Mouse (Mus musculus) heart, embryonic 13.5 days (tissue): ENCODE measurements around the gene Lexm. TPM values are rescaled to one million over a fixed set of nuclear protein-coding genes. Genes with fewer than 3 reads are reported as not detected.

Source experiments
- ATAC-seq: fragments of 200-750 bp; cut with Nextera tagmentation; 2 replicates; pipeline ENCODE4 v1.8.0; 2017; ENCODE audit warnings: moderate TSS enrichment; ENCODE audit not compliant: insufficient number of reproducible peaks, low FRiP score, low TSS enrichment; ENCODE audit errors: extremely low read depth
- H3K27ac ChIP-seq: fragments of 300-500 bp; sonication (generic); replicated peaks from 2 replicates; pipeline ENCODE4 v1.5.1; 2015; ENCODE audit warnings: moderate library complexity, mild to moderate bottlenecking, inconsistent platforms
- H3K27me3 ChIP-seq: fragments of 300-500 bp; sonication (generic); replicated peaks from 2 replicates; pipeline ENCODE4 v1.6.1; 2015; ENCODE audit warnings: mild to moderate bottlenecking, inconsistent platforms
- H3K36me3 ChIP-seq: fragments of 300-500 bp; sonication (generic); 2 replicates; pipeline ENCODE4 v1.6.1; 2015; ENCODE audit warnings: mild to moderate bottlenecking, inconsistent platforms
- H3K4me1 ChIP-seq: fragments of 300-500 bp; sonication (generic); 2 replicates; pipeline ENCODE4 v1.6.1; 2015; ENCODE audit warnings: inconsistent platforms
- H3K4me2 ChIP-seq: fragments of 300-500 bp; sonication (generic); 2 replicates; pipeline ENCODE4 v1.6.1; 2015; ENCODE audit warnings: inconsistent platforms, mild to moderate bottlenecking, moderate library complexity
- H3K4me3 ChIP-seq: fragments of 300-500 bp; sonication (generic); 2 replicates; pipeline ENCODE4 v1.5.1; 2015; ENCODE audit warnings: moderate library complexity, mild to moderate bottlenecking, inconsistent platforms
- H3K9ac ChIP-seq: fragments of 300-500 bp; sonication (generic); 2 replicates; pipeline ENCODE4 v1.6.1; 2015; ENCODE audit warnings: inconsistent platforms, mild to moderate bottlenecking, moderate library complexity
- H3K9me3 ChIP-seq: fragments of 300-500 bp; sonication (generic); 2 replicates; pipeline ENCODE4 v1.6.1; 2016; ENCODE audit warnings: inconsistent platforms
- WGBS: fragments of 180-500 bp; shearing (Covaris S2); methylation state at CpG from one replicate; pipeline ENCODE4 v1.1.7; 2015; ENCODE audit warnings: mixed read lengths; 5-methylcytosine and 5-hydroxymethylcytosine counted together
- polyA plus RNA-seq: library from polyadenylated mRNA; unstranded; fragments of >200 nt; fragmentation: Nextera tagmentation; extraction: Ambion mirVana; gene quantifications from 2 replicates; pipeline ENCODE4 v1.2.1, GENCODE M21; 2015

The Lexm gene
- polyA plus RNA-seq, 1 experiment from 2014 or later: 0.52 TPM

GRCm38 (mm10) chr4:106600770-106601169 is 16.3 kb downstream of the Lexm start:
- no peaks in the 10 kb centered on the region for H3K36me3 ChIP-seq
- no peaks in the 10 kb centered on the region for H3K27me3 ChIP-seq
- H3K4me2 ChIP-seq: peak overlapping the region; percentile 7; the same call in 1 of the 2 replicates
- H3K4me1 ChIP-seq: peaks cover 8% of the 10 kb centered on the region; the same call in 1 of the 2 replicates
- 27% methylated on average over 4 of the region's 4 CpGs for WGBS
- H3K4me3 ChIP-seq: no peak overlapping the region
- H3K27ac ChIP-seq: peak overlapping the region; percentile 50; the same call in 1 of the 2 replicates
- H3K9me3 ChIP-seq: no peaks in the 10 kb centered on the region
- no peak for ATAC-seq
- no peak overlapping the region for H3K9ac ChIP-seq

- H3K27me3 ChIP-seq: no peaks in the 10 kb centered on the region
- H3K4me2 ChIP-seq: no peak overlapping the region
- peaks cover 8% of the 10 kb centered on the region; the same call in 1 of the 2 replicates for H3K4me1 ChIP-seq
- H3K9me3 ChIP-seq: no peaks in the 10 kb centered on the region
- no peaks in the 10 kb centered on the region for H3K36me3 ChIP-seq
- 57% methylated on average over 1 of the region's 1 CpGs for WGBS
- H3K9ac ChIP-seq: no peak overlapping the region
- H3K4me3 ChIP-seq: no peak overlapping the region
- ATAC-seq: no peak
- H3K27ac ChIP-seq: no peak overlapping the region
Measured at GRCm38 (mm10) chr4:106599415-106599814, 17.6 kb downstream of the Lexm start.

- no peak overlapping the region for H3K4me3 ChIP-seq
- H3K27me3 ChIP-seq: no peaks in the 10 kb centered on the region
- H3K27ac ChIP-seq: no peak overlapping the region
- ATAC-seq: no peak
- H3K4me1 ChIP-seq: peaks cover 8% of the 10 kb centered on the region; the same call in 1 of the 2 replicates
- no peaks in the 10 kb centered on the region for H3K36me3 ChIP-seq
- H3K4me2 ChIP-seq: no peak overlapping the region
- no peak overlapping the region for H3K9ac ChIP-seq
- H3K9me3 ChIP-seq: no peaks in the 10 kb centered on the region
- WGBS: 82% methylated on average over 4 of the region's 4 CpGs
Measured at GRCm38 (mm10) chr4:106597741-106598140, 19.3 kb downstream of the Lexm start.

GRCm38 (mm10) chr4:106597055-106597454 is 20.0 kb downstream of the Lexm start:
- H3K9ac ChIP-seq: no peak overlapping the region
- H3K36me3 ChIP-seq: no peaks in the 10 kb centered on the region
- no peak overlapping the region for H3K4me2 ChIP-seq
- ATAC-seq: no peak
- H3K4me3 ChIP-seq: no peak overlapping the region
- H3K9me3 ChIP-seq: no peaks in the 10 kb centered on the region
- WGBS: 70% methylated on average over 9 of the region's 9 CpGs
- H3K27me3 ChIP-seq: no peaks in the 10 kb centered on the region
- H3K4me1 ChIP-seq: peaks cover 8% of the 10 kb centered on the region; the same call in 1 of the 2 replicates
- no peak overlapping the region for H3K27ac ChIP-seq

GRCm38 (mm10) chr4:106596200-106596599 is 20.8 kb downstream of the Lexm start:
- Histone ChIP-seq H3K9ac (no peak overlapping the region), H3K27me3 (no peaks in the 10 kb centered on the region), H3K36me3 (no peaks in the 10 kb centered on the region), H3K4me1 (peaks cover 8% of the 10 kb centered on the region; the same call in 1 of the 2 replicates), H3K27ac (no peak overlapping the region), H3K4me3 (no peak overlapping the region), H3K9me3 (no peaks in the 10 kb centered on the region), H3K4me2 (no peak overlapping the region)
- 59% methylated on average over 3 of the region's 3 CpGs for WGBS
- no peak for ATAC-seq

GRCm38 (mm10) chr4:106593636-106594035 is 23.4 kb downstream of the Lexm start:
- WGBS: 47% methylated on average over 7 of the region's 7 CpGs
- H3K36me3 ChIP-seq: peaks cover 21% of the 10 kb centered on the region
- no peaks in the 10 kb centered on the region for H3K4me1 ChIP-seq
- H3K27ac ChIP-seq: no peak overlapping the region
- H3K4me2 ChIP-seq: no peak overlapping the region
- no peaks in the 10 kb centered on the region for H3K27me3 ChIP-seq
- ATAC-seq: no peak
- no peak overlapping the region for H3K4me3 ChIP-seq
- no peak overlapping the region for H3K9ac ChIP-seq
- H3K9me3 ChIP-seq: no peaks in the 10 kb centered on the region

- 78% methylated on average over 9 of the region's 9 CpGs for WGBS
- ATAC-seq: no peak
Measured at GRCm38 (mm10) chr4:106590871-106591270, 26.2 kb downstream of the Lexm start.

GRCm38 (mm10) chr4:106590142-106590541 is 26.9 kb downstream of the Lexm start:
- Histone ChIP-seq H3K9ac (no peak overlapping the region), H3K36me3 (peaks cover 55% of the 10 kb centered on the region), H3K4me2 (no peak overlapping the region), H3K4me3 (no peak overlapping the region), H3K4me1 (no peaks in the 10 kb centered on the region), H3K9me3 (no peaks in the 10 kb centered on the region), H3K27ac (no peak overlapping the region), H3K27me3 (no peaks in the 10 kb centered on the region)
- 61% methylated on average over 9 of the region's 9 CpGs for WGBS
- no peak for ATAC-seq

More at GRCm38 (mm10) chr4:106590871-106591270, 26.2 kb downstream of the Lexm start:
- Histone ChIP-seq H3K9me3 (no peaks in the 10 kb centered on the region), H3K9ac (no peak overlapping the region), H3K27ac (no peak overlapping the region), H3K4me3 (no peak overlapping the region), H3K36me3 (peaks cover 47% of the 10 kb centered on the region), H3K4me2 (no peak overlapping the region), H3K27me3 (no peaks in the 10 kb centered on the region), H3K4me1 (no peaks in the 10 kb centered on the region)

- H3K4me2 ChIP-seq: no peak overlapping the region
Measured at GRCm38 (mm10) chr4:106587075-106587474, 30.0 kb downstream of the Lexm start.

GRCm38 (mm10) chr4:106584665-106585064 is 32.4 kb downstream of the Lexm start:
- Histone ChIP-seq H3K27ac (no peak overlapping the region), H3K4me2 (no peak overlapping the region), H3K36me3 (peaks cover 83% of the 10 kb centered on the region), H3K27me3 (no peaks in the 10 kb centered on the region), H3K9ac (no peak overlapping the region), H3K4me1 (peaks cover 33% of the 10 kb centered on the region), H3K4me3 (no peak overlapping the region), H3K9me3 (no peaks in the 10 kb centered on the region)
- 85% methylated on average over 4 of the region's 4 CpGs for WGBS
- no peak for ATAC-seq

More at GRCm38 (mm10) chr4:106587075-106587474, 30.0 kb downstream of the Lexm start:
- Histone ChIP-seq H3K9ac (no peak overlapping the region), H3K9me3 (no peaks in the 10 kb centered on the region), H3K27me3 (no peaks in the 10 kb centered on the region), H3K27ac (no peak overlapping the region), H3K4me3 (no peak overlapping the region), H3K4me1 (peaks cover 11% of the 10 kb centered on the region), H3K36me3 (peaks cover 82% of the 10 kb centered on the region)
- no peak for ATAC-seq
- WGBS: 84% methylated on average over 6 of the region's 6 CpGs

- no peak overlapping the region for H3K9ac ChIP-seq
- H3K4me2 ChIP-seq: peak overlapping the region; percentile 58
- H3K4me3 ChIP-seq: no peak overlapping the region
- no peaks in the 10 kb centered on the region for H3K9me3 ChIP-seq
- H3K36me3 ChIP-seq: peaks cover 81% of the 10 kb centered on the region
- peak; percentile 33; the same call in 1 of the 2 replicates for ATAC-seq
- WGBS: 61% methylated on average over 12 of the region's 12 CpGs
- peak overlapping the region; percentile 78; the same call in 1 of the 2 replicates for H3K27ac ChIP-seq
- peaks cover 35% of the 10 kb centered on the region for H3K4me1 ChIP-seq
- H3K27me3 ChIP-seq: no peaks in the 10 kb centered on the region
Measured at GRCm38 (mm10) chr4:106582428-106583153, 34.5 kb downstream of the Lexm start.

GRCm38 (mm10) chr4:106581865-106582204 is 35.2 kb downstream of the Lexm start:
- H3K36me3 ChIP-seq: peaks cover 80% of the 10 kb centered on the region
- peak overlapping the region; percentile 58 for H3K4me2 ChIP-seq
- H3K4me3 ChIP-seq: peak overlapping the region; percentile 10; the same call in 1 of the 2 replicates
- H3K4me1 ChIP-seq: peaks cover 35% of the 10 kb centered on the region
- no peak for ATAC-seq
- H3K27ac ChIP-seq: peak overlapping the region; percentile 78
- no peak overlapping the region; the same call in 1 of the 2 replicates for H3K9ac ChIP-seq
- H3K9me3 ChIP-seq: no peaks in the 10 kb centered on the region
- 33% methylated on average over 15 of the region's 15 CpGs for WGBS
- no peaks in the 10 kb centered on the region for H3K27me3 ChIP-seq
